Mouse (Mus musculus) embryonic fibroblast, embryonic 13.5 days (primary cell): ENCODE measurements around the gene Adgre5.

Source experiments
- CTCF ChIP-seq: IDR thresholded peaks from 2 replicates; pipeline ENCODE4 v1.5.1; 2011; ENCODE audit warnings: mild to moderate bottlenecking, control low read depth, low read length, moderate library complexity, borderline replicate concordance; ENCODE audit not compliant: insufficient read depth
- POLR2A ChIP-seq: IDR thresholded peaks from 2 replicates; pipeline ENCODE4 v1.6.1; 2011; ENCODE audit warnings: low read depth, mild to moderate bottlenecking, control low read depth, low read length, moderate library complexity

DNA sequence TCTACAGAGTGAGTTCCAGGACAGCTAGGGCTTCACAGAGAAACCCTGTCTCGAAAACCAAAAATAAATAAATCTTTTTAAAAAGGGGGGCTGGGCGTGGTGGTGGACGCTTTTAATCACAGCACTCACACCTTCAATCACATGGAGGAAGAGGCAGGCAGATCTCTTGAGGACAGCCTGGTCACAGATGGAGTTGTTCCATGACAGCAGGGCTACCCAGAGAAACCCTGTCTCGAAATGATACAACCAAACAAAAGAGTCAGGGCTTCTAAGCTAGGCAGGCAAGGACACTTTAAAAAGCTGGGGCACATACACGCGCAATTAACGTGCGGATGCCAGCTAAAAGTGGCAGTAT lies 26.5 kb downstream of the Adgre5 start:
- TF ChIP-seq CTCF: no peak
- TF ChIP-seq POLR2A: no peak; the same call in 1 of the 2 replicates
